Mouse (Mus musculus) lung, postnatal 14 days (tissue): Measurements from ENCODE around the gene Ptpro.

ENCODE experiments used
- DNase-seq: peaks from one replicate; pipeline ENCODE4 v3.0.0; 2021

Ptpro gene

DNA sequence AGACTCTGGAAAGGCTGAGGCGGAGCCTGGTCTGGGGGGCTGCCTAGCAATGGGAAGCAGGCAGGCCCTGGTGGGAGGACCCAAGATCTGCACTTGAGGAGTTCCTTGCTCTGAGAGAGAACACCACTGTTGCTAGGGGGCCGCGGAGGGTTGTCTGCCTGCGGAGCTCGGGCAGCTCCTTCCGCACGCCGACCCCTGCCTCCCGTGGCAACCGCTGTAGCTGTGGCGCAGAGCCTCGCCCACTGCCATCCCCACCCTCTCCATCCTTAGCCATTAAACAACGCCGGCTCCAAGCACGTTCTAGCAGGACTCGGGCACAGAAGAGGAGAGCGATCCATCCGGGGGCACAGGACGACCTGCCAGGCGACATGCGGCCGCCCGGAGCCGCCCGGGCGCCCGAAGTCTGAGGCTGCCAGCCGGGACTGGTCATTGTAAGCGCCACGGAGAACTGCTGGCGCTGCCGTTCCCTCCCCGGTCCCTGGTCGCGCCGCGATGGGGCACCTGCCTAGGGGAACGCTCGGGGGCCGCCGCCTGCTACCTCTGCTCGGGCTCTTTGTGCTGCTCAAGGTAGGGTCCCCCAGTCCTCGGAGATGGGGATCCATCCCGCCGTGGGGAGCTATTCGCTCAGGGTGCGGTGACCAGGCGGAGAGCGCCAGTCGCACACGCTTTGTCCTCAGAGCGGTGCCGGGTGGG, at the start of gene Ptpro:
TSS of gene Ptpro (plus strand) at position 126 of the 693 bp plus-strand sequence.
- DNase-seq = no peak

DNA sequence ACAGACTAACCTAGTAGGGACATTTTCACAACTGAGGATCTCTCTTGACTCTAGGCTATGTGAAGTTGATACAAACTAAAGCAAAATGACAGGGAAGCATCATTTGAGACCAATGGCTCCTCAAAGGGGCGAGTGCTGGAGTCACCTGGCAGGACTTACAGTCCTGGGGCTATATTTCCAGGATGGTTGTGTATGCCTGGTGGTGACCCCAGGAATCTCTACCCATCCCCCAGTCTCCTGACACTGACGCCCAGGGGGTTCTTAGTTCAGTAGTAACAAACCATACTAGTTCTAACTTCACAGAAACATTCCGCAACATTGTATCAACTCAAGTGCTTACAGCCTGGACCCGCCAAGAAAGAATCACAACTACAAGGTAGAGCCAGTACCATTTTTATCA, 49.5 kb upstream of the Ptpro start:
- no peak for DNase-seq

DNA sequence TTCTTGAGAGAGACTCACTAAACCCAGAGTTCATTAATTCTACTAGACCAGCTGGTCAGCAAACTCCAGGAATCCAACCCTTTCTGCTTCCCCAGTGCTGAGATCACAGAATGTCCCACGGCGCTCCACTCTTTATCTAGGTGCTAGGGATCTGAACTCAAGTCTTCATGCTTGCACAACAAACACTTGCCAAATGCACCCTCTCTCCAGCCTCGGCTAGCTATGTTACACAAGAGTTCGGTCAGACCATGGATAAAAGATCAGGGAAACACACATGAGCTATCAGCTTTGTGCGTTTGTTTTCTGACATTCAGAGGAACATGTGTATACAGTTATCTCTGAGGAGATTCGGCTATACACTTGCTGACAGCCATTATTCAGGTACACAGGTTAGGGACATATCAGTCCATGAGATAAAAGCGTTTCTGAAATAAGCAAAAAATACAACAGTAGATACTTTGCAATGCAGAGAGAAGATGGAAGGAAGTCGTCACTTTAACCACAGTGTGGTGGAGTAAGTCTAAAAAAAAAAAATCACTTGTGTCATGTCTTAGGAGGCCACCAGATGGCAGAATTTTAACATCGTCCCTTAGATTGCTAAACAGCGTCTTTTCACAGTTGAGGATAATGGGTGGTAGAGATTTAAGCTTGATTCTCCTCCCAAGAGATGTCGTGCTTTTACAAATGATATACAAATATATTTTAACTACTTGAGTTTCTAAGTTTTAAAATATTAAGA, 46.3 kb upstream of the Ptpro start:
- peak; percentile 14 for DNase-seq

DNA sequence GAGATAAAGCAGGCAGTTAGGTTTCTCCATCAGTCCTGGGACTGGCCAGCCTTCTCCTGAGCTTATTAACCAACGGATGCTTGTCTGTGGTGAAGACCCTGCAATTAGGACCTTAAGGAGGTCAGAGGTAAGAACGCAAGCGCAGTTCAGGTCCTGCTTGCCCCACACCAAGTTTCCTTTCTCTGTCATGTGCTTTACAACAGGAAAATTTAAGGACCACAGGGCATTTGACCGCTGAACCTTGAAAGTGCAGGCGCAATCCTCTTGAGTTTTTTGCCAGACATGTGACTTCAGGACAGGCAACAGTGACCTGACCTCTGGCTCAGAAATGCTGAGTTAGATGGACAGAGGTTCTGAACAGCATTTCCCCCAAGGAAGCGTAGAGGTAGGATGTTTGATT, 45.0 kb upstream of the Ptpro start:
- no peak for DNase-seq

DNA sequence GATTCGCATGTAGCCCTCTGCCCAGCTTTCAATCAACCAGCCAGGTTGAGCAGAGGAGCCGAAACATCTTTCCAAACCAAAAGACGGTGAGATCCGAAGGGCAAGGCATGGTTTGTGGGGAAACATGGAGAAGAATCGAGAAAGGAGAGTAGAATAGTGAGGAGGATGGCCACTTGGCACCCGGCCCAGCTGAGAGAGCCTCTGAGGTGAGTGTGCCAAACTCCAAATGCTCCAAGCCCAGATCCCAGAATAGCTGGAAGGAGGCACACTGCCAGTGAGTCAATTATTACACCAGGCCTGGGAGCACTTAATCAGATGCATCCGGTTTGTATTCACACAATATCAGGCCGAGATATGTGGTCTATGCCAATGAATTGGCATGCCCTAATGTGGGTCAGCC, 42.1 kb upstream of the Ptpro start:
- DNase-seq = peak; percentile 42

DNA sequence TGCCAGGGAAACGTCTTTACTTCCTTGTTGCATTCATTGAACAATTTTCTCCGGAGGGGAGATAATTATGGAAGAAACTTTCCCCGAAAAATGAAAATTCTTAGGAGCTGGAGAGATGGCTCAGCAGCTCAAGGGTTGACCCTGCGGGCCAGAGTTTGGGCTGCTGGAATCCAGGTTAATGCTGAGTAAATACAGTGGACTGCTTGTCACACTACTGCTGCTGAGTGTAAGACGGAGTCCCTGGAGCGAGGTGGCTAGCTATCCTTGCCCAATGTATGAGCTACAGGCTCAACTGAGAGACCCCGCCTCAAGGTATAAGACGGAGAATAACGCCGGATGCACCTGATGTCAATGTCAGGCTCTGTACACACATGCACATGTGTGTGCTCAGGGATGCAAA, 41.1 kb upstream of the Ptpro start:
- no peak for DNase-seq

DNA sequence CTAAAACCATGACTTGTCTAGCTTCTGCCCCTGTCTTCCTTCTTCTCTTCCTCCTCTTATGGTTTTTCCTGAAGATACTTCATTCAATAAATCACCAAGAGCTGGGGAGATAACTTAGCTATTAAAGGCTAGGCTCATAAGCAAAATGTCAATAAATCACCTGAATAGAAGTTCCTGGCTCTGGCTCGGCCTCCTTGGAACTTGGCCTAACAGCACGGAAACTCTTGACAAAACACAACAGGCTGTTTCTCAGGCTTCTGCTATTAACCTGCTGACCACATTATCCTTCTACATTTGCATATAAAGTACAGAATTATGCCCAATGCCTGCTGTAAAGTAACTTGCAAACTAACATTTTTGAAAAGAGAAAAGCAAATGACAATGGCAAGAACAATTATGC, 40.7 kb upstream of the Ptpro start:
- no peak for DNase-seq

DNA sequence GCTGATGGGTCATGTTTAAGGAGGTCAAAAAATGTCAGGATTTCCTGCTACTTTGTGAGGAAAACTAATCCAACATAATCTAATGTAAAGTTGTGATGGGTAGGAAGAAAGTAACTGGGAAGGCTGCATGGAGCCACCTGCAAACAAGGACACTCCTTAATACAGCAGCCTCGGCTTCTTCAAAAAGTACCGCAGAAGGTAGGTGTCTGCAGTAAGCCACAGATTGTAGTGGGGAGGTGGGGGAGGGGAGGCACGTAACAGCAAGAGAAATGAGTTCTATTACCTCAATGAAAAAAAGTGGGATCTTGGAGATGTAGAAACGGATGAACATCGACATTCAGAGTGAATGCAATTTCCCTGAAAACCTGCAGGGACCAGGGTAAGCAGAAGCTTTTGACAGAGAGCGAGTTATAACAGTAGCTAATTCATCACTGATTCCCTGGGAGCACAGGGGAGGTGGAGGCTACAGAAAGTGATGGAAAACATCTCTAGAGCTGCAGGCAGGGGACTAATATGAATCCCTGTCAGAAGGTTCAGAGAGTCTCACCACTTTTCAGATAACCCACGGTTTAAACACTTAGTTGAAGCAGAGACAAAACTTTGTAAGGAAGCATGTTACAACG, 34.2 kb upstream of the Ptpro start:
- no peak for DNase-seq

DNA sequence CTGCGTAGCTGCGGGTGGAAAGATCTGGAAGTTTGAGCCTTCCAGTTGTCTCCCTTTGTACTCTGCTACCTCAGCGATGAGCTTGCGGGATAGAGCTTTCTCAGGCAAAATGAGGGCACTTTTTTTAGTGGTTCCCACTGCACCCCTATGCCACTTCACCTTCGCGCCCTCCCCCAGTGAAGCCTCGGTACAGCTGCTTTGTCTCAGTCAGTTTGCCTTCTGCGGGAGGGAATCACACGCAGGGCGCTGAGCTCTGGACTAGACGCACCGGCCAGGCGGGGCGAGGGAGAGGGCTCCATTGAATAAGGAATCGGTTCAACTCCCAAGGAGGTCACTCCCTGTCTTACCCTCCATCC, 746 bp downstream of the Ptpro start:
- no peak for DNase-seq

DNA sequence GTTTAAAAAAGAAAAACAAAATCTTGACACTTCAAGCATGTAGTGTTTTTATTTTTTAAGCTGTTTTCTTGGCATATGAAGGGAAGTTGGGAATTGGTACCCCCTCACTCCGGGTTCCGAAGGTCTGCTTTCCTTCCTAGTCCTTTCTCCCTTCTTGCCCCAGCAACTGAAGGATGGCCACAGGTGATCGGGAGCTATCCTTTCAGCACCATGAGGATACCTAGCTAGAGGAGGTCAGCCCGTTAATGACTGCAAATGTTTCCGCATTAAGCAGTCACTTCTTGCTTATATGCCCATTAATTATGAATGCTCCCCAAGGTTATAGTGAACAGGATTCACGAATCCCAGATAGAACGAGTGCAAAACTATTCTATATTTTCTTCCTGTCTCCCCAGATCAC, 1.3 kb downstream of the Ptpro start:
- no peak for DNase-seq

DNA sequence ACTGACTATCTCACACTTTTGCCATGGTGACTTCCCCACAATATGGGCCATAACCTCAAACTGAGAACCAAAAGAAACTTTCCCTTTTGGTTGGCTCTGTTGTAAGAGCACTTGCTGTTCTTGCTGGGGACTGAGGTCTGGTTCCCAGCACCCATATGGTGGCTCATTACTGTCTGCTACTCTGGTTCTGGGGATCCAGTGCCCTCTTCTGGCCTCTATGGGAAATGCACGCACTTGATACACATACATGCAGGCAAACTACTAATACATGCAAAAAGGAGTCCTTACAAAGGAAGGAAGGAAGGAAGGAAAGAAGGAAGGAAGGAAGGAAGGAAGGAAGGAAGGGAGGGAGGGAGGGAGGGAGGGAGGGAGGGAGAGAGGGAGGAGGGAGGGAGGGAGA, 8.9 kb downstream of the Ptpro start:
- no peak for DNase-seq

DNA sequence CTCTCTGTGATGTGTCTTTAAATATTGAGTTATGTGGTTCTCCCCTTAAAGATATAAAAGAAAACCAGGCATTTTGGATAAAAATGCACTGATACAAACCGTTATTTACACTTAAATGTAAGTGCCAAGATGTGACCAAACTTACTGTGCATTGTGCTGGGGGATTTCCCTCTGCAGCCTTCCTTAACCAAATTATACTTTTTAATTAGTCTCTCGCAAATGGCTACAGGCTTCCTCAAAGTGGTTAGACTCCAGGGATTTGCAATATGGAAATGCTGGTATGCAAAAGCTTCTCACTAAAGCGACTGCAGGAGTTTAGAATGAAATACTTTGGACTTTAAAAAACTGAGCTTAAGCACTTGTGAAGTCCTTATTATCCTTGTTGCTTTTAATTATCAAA, 10.0 kb downstream of the Ptpro start:
- no peak for DNase-seq

DNA sequence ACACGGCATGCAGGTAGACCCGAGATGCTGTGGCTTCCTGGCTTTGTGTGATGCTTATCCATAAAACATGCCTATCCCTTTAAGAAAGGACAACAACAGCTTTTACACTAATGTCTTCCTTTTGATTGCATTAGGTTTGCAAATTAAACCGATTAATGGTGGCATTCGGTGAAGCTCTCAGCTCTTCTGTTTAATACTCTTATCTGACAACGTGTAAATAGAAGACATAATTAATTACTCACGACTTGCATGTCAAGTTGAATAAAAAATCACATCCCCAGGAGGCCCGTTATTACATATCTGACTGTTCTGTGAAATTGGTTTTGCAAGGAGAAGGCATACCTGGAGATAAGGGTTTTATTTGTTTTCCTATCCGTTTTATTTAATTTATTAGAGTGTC, 15.9 kb downstream of the Ptpro start:
- no peak for DNase-seq

DNA sequence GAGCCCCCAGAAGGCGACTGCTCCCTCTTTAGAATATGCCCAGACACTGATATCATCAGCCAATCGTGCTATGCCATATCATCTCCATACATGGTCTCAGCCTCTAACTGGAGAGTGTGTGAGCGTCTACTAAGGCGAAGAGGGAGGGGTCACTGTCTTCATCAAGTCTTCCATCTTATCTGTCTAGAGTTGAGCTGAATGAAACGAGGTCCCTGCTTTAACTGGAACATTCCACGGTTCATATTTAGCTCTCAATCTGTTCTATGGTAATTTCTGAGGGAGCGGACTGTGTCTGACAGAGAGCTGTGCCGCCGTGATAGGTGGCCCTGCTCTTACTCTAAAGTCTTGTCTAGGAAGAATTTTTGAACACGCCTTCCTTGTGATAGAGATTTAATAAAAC, 16.5 kb downstream of the Ptpro start:
- no peak for DNase-seq

DNA sequence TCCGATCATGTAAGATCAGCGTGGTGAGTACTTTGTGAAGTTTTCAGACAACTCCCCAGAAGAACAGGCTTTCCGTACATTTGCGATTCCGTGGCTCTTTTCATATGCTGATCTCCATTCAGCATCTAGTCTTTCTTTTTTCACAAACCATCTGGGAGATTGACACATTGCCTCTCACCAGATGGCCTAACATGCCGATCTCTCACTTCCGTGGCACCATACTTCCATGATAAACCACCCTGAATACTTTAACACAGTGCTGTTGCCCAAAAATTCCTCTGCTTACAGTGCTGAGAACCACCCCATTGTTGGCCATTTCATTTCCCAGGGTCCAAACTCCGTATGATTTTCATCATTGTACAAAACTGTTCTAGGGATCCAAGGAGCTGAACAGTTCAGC, 20.4 kb downstream of the Ptpro start:
- DNase-seq = no peak

DNA sequence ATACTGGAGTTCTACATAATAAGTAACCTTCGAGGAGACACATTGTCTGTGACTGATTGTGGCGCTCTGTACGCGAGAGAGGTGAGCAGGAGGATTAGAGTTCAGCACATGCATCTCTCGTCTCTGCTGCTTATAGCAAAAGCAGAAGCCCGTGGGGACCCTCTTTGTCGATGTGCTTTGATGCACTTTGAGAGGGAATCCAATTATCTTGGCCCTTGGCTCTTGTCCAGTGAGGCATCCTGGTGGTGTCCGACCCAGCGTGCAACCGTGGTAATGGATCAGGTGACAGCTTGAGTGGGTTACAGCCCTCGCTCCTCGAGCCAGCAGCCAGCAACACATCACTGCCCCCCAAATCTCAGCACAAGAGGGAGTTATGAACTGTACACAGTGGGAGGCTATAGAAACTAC, 25.5 kb downstream of the Ptpro start:
- no peak for DNase-seq

DNA sequence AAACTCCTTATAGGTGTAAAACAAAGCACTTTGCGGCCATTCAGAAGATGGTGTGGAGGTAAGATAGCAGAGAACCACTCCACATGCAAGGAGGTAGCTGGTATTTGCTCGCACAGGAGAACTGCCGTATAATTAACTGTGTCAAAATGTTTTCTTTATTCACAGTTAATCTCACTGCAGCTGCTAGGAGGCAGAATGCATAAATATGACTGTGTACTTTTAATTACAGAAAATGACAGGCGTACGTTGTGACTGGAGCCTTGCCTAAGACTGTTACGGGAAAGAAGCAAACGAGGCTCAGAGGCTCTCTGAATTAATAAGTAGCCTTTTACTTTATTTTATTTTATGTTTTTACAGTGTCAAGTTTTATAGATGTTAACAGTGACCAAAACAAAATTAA, 27.5 kb downstream of the Ptpro start:
- no peak for DNase-seq

DNA sequence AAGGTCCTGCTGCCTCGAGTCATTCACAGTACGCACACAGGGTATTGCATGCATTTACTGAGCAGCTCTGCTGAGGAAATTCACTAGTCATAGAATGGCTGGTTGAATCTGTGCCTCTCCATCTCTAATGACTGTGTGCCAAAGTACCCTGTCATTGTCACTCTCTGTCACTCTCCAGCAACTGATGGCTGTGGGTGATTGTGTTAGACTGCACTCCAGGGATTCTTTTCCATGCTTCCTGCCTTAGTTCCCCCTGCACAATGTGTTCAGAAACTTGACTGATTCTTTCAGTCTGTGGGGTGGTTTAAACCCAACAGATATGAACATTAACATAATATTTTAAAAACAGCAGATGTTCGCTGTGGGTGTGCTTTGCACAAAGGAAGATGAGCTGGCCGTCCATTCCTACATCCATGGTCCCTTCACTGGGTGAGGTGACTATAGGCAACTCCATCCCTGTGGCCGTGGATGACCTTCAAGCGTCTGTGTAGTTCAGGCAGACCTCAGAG, 29.5 kb downstream of the Ptpro start:
- no peak for DNase-seq

DNA sequence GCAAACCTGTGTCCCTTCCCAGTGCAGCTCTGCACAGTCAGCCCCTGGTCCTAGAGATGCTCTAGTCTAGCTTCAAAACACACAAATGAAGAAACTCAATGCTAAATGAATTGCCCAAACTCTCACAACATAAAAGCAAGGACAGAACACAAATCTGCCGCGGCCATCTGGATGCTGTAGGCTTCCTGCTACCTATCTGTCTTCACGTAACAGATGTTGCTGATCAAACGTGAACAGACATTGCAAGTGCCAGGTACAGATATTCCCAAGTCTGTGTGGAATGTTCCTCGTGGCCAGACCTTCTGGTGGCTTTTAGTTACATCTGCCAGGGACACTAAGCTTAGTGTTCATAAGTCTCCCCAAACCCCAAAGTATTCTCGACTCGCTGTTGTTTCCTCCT, 29.9 kb downstream of the Ptpro start:
- DNase-seq = no peak

DNA sequence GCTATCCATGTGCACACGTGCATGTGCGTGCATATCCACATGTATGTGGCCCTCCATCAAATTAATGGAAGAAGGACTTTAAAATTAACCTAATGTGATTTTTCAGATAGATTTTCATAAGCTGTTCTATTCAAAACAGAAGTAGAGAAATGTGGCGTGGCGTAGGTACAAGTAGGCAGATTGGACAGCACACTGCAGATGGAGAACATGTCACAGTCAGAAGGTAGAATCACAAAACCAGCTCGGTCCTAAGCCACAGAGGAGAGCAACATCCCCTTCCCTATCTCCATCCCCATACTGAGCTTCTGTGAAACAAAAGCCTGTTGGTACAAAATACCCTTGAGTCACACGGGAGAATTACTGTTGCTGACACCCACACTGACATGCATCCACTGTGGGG, 34.3 kb downstream of the Ptpro start:
- DNase-seq = no peak

DNA sequence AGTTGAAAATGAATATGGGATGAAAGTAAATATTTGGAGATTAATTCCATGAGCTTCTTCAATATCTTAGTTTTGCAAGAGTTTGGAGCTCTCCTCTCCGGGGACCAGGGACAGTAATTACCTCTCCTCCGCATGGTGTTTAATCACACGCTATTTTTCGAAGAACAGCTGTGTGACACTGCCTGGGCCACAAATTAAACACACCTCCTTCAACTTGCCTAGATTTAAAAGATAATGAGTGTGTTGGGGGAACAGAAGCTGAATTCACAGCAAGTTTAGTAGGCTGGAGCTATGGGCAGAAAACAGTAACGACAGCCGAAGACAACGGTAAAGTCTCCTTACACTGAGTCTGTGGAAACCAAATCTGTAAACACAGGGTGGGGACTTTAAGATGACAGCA, 35.7 kb downstream of the Ptpro start:
- no peak for DNase-seq

DNA sequence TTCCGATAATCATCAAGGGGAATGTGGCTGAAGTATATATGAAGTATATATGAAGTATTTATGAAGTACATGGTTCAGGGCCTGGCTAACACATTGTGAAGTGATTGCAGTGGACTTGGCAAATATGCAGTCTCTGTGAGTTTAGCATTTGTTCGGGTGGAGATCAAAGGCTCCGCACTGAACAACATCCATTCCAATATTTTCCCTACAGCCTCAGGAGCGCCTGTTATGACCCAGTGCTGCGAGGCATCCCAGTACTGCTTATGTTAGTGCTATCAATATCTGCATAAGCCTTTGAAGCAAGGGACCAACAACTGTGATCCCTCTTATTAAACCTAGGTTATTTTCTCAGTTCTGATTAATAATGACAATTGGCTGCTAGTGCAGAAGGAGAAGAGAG, 36.1 kb downstream of the Ptpro start:
- no peak for DNase-seq

DNA sequence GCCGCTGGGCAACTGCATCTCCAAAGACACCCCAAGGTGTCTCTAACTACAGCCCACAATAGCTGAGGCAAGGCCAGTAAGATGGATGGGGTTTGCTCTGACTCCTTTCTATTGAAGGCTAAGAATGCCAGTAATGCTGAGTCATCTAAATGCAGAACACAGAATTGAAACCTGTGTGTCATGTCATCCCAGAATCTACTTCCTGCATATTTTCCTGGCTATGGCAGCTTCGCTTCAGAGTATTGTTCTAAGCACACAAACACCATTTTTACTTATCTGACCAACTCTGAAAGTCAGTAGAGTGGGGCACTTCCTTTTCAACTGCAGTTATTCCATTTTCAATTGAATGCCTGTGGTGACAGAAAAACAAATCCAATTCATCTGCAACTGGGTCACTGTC, 40.3 kb downstream of the Ptpro start:
- DNase-seq = no peak
